Mouse (Mus musculus) c-Kit-positive CD71-positive TER-119-negative erythroid progenitor cells, embryonic 14.5 days (primary cell): ENCODE measurements at regions not wholly inside any gene's neighbourhood (a gene's known extent, or its start where the extent isn't known, plus 50 kb on each side); places are given as distances from the start of the nearest gene placed in this dataset.

Source experiments
- DNase-seq: peaks from one replicate; pipeline ENCODE4 v3.0.0-alpha.2; 2013; ENCODE audit warnings: low read depth

- no peak for DNase-seq
Measured at GRCm38 (mm10) chr12:13669453-13669852, 400.5 kb downstream of the Nbas start.

GRCm38 (mm10) chr12:13668485-13669022, 399.6 kb downstream of the Nbas start:
- no peak for DNase-seq

- DNase-seq: peak; percentile 2
Measured at GRCm38 (mm10) chr12:13639336-13639735, 370.4 kb downstream of the Nbas start.
